Mouse (Mus musculus): ENCODE data around the gene Trmt44. TPM values are rescaled to one million over a fixed set of nuclear protein-coding genes. Genes with fewer than 3 reads are reported as not detected.

The Trmt44 gene
- 4.2 and 4.5 TPM in 2 replicates for polyA plus RNA-seq (2012; rRNA removed)

- WGBS = 3% methylated on average over 56 of the region's 56 CpGs
These were observed at the start of gene Trmt44 for GRCm38 (mm10) chr5:35574653-35575599. Gene Trmt44, minus strand, starts transcription at chr5:35575070.

DNA sequence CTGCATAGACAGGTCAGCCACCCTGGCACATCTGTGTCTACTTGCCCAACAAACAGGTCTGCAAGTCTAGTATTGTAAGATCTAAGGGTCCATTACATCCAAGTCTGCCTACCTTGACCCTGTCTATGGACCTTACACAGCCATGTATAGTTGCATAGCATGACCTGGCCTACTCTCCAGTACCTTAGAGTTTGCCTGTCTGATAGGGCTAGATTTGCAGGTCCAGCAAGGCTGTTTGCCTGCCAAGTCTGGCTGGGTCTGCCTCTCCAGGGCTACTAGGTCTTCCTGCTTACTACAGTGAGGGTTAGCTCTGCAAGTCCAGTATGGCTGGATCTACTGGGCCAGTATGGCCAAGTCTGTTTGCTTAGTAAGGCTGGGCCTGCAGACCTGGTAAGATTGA lies 49.0 kb upstream of the Trmt44 start:
- H3K4me3 ChIP-seq (replicated peaks; ENCODE audit: extremely low read depth, low read depth, low read length) = no peak overlapping the region
- no peak for TF ChIP-seq CTCF (IDR thresholded peaks at IDR 0.05; ENCODE audit: insufficient read depth, low read length)
- no peak for TF ChIP-seq POLR2A (IDR thresholded peaks at IDR 0.05; ENCODE audit: borderline replicate concordance, extremely low read depth, low read depth, low read length)
- no peaks in the 10 kb centered on the region for H3K4me1 ChIP-seq (ENCODE audit: control insufficient read depth, insufficient read depth, low read length)
- no peak for DNase-seq

More at GRCm38 (mm10) chr5:35574653-35575599, at the start of gene Trmt44:
- TF ChIP-seq POLR2A (IDR thresholded peaks at IDR 0.05; ENCODE audit: borderline replicate concordance, extremely low read depth, low read depth, low read length) (peak; percentile 84), CTCF (IDR thresholded peaks at IDR 0.05; ENCODE audit: insufficient read depth, low read length) (no peak)
- H3K4me1 ChIP-seq (ENCODE audit: control insufficient read depth, insufficient read depth, low read length) = peaks cover 5% of the 10 kb centered on the region
- peak within 1 kb of the TSS; percentile 94 for H3K4me3 ChIP-seq (replicated peaks; ENCODE audit: extremely low read depth, low read depth, low read length)
- DNase-seq = peak; percentile 93

DNA sequence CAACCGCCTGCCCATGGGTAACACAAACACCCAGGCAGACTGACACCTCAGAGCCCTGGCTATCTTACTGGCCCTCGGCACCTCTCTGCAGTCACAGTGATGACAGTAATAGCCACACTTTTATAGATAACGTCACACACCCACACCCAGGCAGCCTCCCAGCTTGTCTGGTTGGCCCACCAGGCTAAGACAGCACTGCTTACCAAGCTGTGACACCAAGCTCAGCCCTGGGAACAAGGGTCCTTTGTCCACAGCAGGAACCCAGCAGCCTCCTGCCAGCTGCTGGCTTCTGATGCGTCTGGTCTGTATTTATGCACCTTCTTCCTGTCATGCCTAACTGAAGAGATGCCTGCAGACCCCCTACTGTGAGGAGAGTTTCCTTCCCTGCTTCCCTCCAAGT lies 46.2 kb upstream of the Trmt44 start:
- TF ChIP-seq POLR2A (IDR thresholded peaks at IDR 0.05; ENCODE audit: borderline replicate concordance, extremely low read depth, low read depth, low read length) (no peak), CTCF (IDR thresholded peaks at IDR 0.05; ENCODE audit: insufficient read depth, low read length) (no peak)
- H3K4me1 ChIP-seq (ENCODE audit: control insufficient read depth, insufficient read depth, low read length) = no peaks in the 10 kb centered on the region
- DNase-seq = no peak
- no peak overlapping the region for H3K4me3 ChIP-seq (replicated peaks; ENCODE audit: extremely low read depth, low read depth, low read length)
- 46% methylated on average over 4 of the region's 4 CpGs for WGBS

- 51% methylated on average over 5 of the region's 5 CpGs for WGBS
- TF ChIP-seq CTCF (IDR thresholded peaks at IDR 0.05; ENCODE audit: insufficient read depth, low read length) (no peak), POLR2A (IDR thresholded peaks at IDR 0.05; ENCODE audit: borderline replicate concordance, extremely low read depth, low read depth, low read length) (no peak)
- Histone ChIP-seq H3K4me3 (replicated peaks; ENCODE audit: extremely low read depth, low read depth, low read length) (no peak overlapping the region), H3K4me1 (ENCODE audit: control insufficient read depth, insufficient read depth, low read length) (no peaks in the 10 kb centered on the region)
- no peak for DNase-seq
These were observed 42.1 kb upstream of the Trmt44 start for GRCm38 (mm10) chr5:35616943-35617342.

DNA sequence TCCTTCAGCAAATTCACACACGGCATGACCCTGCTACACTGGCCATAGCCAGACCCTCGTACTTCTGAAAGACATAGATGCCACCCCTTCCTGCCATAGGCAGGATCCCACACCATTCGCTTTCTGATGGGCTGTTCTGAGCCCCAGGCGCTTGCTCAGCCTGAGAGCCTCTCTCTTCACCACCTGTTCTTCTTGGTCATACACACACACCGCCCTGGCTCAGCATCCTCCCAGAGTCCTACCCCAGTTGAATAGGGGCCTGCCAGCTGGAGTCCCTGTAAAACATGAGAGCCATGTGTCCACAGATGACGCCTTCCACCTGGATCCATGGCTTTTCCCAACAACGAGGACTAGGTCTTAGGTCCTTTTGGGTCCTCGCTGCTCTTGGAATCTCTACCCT lies 37.9 kb upstream of the Trmt44 start:
- TF ChIP-seq CTCF (IDR thresholded peaks at IDR 0.05; ENCODE audit: insufficient read depth, low read length) (no peak), POLR2A (IDR thresholded peaks at IDR 0.05; ENCODE audit: borderline replicate concordance, extremely low read depth, low read depth, low read length) (no peak)
- WGBS = 90% methylated on average over 8 of the region's 8 CpGs
- no peaks in the 10 kb centered on the region for H3K4me1 ChIP-seq (ENCODE audit: control insufficient read depth, insufficient read depth, low read length)
- H3K4me3 ChIP-seq (replicated peaks; ENCODE audit: extremely low read depth, low read depth, low read length) = no peak overlapping the region
- no peak for DNase-seq

- DNase-seq = no peak
- Histone ChIP-seq H3K4me3 (replicated peaks; ENCODE audit: extremely low read depth, low read depth, low read length) (no peak overlapping the region), H3K4me1 (ENCODE audit: control insufficient read depth, insufficient read depth, low read length) (no peaks in the 10 kb centered on the region)
- TF ChIP-seq POLR2A (IDR thresholded peaks at IDR 0.05; ENCODE audit: borderline replicate concordance, extremely low read depth, low read depth, low read length) (no peak), CTCF (IDR thresholded peaks at IDR 0.05; ENCODE audit: insufficient read depth, low read length) (no peak)
- WGBS = 77% methylated on average over 11 of the region's 11 CpGs
These were observed 37.0 kb upstream of the Trmt44 start for GRCm38 (mm10) chr5:35611900-35612299.

DNA sequence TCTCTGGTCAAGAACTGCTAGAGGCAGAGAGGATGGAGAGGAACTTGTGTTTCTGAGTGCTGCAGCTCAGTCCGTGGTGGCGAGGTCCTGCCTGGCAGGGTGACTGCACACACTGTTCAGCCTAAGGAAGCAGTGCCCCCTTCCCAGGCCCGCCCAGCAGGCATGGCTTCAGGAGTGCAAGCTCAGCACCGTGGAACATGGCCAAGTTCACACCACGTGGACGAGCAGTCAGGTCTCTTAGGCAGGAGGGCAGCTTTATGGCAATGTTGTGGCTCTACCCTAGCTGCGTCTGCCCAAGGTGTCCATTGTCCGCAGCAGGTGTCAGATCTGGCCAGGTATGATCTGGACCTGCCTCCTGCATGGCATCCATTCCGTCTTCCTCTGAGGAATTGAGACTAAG lies 36.3 kb upstream of the Trmt44 start:
- Histone ChIP-seq H3K4me1 (ENCODE audit: control insufficient read depth, insufficient read depth, low read length) (no peaks in the 10 kb centered on the region), H3K4me3 (replicated peaks; ENCODE audit: extremely low read depth, low read depth, low read length) (no peak overlapping the region)
- DNase-seq = no peak
- WGBS = 76% methylated on average over 9 of the region's 9 CpGs
- no peak for TF ChIP-seq CTCF (IDR thresholded peaks at IDR 0.05; ENCODE audit: insufficient read depth, low read length)
- no peak for TF ChIP-seq POLR2A (IDR thresholded peaks at IDR 0.05; ENCODE audit: borderline replicate concordance, extremely low read depth, low read depth, low read length)

DNA sequence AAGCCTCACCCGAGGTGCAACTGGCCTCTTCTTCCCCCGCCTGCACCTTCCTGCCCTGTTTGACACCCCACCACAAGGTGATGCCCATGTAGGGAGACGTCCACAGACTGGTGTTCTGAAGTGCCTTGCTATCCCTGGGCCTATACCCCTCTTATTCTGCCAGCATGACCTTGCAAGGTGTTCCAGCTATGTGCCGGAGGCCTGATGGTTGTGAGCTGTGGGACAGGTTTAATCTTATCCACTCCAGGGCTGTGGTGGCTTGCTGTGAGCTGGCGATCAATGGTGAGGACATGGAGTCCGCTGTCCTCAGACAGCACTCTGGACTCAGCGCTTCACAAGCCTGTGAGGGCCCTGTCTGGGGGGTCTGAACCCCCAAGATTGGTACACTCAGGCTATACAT lies 35.5 kb upstream of the Trmt44 start:
- TF ChIP-seq CTCF (IDR thresholded peaks at IDR 0.05; ENCODE audit: insufficient read depth, low read length) (no peak), POLR2A (IDR thresholded peaks at IDR 0.05; ENCODE audit: borderline replicate concordance, extremely low read depth, low read depth, low read length) (no peak)
- 91% methylated on average over 7 of the region's 7 CpGs for WGBS

DNA sequence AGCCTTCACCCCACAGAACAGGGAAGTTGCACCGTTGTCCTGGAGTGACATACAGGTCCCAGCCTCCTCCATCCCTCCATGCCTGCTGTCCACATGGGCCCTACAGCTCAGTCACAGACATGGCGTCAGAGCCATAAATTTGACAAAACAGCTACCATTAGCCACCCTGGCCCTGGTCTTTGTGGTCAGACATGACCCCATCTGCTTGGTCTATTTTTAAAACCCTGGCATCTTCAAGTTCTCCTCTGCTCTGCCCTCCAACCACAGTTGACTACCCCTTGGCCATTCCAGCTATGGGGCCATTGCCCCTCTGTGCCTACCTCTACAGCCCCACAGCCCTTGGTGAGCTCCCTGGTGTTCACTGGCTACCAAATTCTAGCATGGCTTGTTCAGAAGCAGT lies 35.1 kb upstream of the Trmt44 start:
- H3K4me1 ChIP-seq (ENCODE audit: control insufficient read depth, insufficient read depth, low read length) = no peaks in the 10 kb centered on the region
- WGBS = 75% methylated on average over 2 of the region's 2 CpGs
- H3K4me3 ChIP-seq (replicated peaks; ENCODE audit: extremely low read depth, low read depth, low read length) = no peak overlapping the region
- no peak for DNase-seq
- TF ChIP-seq POLR2A (IDR thresholded peaks at IDR 0.05; ENCODE audit: borderline replicate concordance, extremely low read depth, low read depth, low read length) (no peak), CTCF (IDR thresholded peaks at IDR 0.05; ENCODE audit: insufficient read depth, low read length) (no peak)

More for the DNA sequence above, 35.5 kb upstream of the Trmt44 start:
- no peak for DNase-seq
- Histone ChIP-seq H3K4me1 (ENCODE audit: control insufficient read depth, insufficient read depth, low read length) (no peaks in the 10 kb centered on the region), H3K4me3 (replicated peaks; ENCODE audit: extremely low read depth, low read depth, low read length) (no peak overlapping the region)

GRCm38 (mm10) chr5:35609381-35609780 lies 34.5 kb upstream of the Trmt44 start:
- DNase-seq = no peak

More at GRCm38 (mm10) chr5:35609381-35609780, 34.5 kb upstream of the Trmt44 start:
- no peak for TF ChIP-seq POLR2A (IDR thresholded peaks at IDR 0.05; ENCODE audit: borderline replicate concordance, extremely low read depth, low read depth, low read length)
- TF ChIP-seq CTCF (IDR thresholded peaks at IDR 0.05; ENCODE audit: insufficient read depth, low read length) = no peak
- Histone ChIP-seq H3K4me3 (replicated peaks; ENCODE audit: extremely low read depth, low read depth, low read length) (no peak overlapping the region), H3K4me1 (ENCODE audit: control insufficient read depth, insufficient read depth, low read length) (no peaks in the 10 kb centered on the region)
- 38% methylated on average over 12 of the region's 12 CpGs for WGBS

Measured in lung, adult 2 months (tissue).